Mouse (Mus musculus): ENCODE results near the gene Lhfp. TPM values are rescaled to one million over a fixed set of nuclear protein-coding genes. Genes with fewer than 3 reads are reported as not detected.

Gene Lhfp
- polyA plus RNA-seq, 1 experiment from 2014 or later = 92.7 TPM

DNA sequence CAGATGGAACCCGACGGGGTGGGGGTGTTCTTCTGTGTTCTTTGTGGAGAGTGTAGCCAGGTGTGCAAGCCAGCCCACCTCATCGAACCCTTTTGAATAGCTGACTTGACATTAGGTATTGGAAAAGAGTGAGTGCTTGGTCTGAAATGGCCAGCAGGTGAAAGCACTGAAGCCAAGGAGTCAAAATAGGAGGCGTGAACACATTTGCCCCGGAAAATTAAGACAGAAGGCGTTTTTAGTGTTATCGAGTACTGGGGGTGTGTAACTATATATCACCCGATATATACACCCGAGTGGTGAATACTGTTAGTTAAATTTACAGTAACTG is 876 bp downstream of the Lhfp start:
- peak overlapping the region; percentile 80 for H3K4me2 ChIP-seq
- no peaks in the 10 kb centered on the region for H3K27me3 ChIP-seq
- peak overlapping the region; percentile 92 for H3K27ac ChIP-seq
- ATAC-seq (replicated peaks; ENCODE audit: insufficient number of reproducible peaks, insufficient read depth, low FRiP score, low read depth) = no peak
- H3K9me3 ChIP-seq (replicated peaks) = no peaks in the 10 kb centered on the region
- peak overlapping the region; percentile 87 for H3K4me3 ChIP-seq
- H3K4me1 ChIP-seq (replicated peaks) = peaks cover 37% of the 10 kb centered on the region
- H3K36me3 ChIP-seq = no peaks in the 10 kb centered on the region
- 12% methylated on average over 9 of the region's 9 CpGs for WGBS
- H3K9ac ChIP-seq = peak overlapping the region; percentile 84

DNA sequence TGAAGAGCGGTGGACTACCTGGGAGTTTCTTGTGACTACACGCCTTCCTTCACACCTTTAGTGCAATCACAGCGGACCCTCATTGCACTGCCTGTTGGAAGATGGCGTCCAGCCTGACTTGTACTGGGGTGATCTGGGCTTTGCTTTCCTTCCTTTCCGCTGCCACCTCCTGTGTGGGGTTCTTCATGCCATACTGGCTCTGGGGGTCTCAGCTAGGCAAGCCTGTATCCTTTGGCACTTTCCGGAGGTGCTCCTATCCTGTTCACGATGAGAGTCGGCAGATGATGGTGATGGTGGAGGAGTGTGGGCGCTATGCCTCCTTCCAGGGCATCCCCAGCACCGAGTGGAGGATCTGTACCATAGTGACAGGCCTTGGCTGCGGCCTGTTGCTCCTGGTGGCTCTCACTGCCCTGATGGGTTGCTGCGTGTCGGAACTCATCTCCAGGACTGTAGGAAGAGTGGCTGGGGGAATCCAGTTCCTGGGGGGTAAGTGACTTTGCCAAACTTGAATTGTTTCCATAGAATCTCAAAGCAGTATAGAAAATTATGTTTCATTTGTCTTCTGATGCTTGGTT is 2.0 kb downstream of the Lhfp start:
- Histone ChIP-seq H3K4me1 (replicated peaks) (peaks cover 42% of the 10 kb centered on the region), H3K4me2 (peak overlapping the region; percentile 80), H3K27ac (peak overlapping the region; percentile 26), H3K27me3 (no peaks in the 10 kb centered on the region), H3K9ac (0 out of 2 replicates have a peak overlapping the region, but pooled peaks have one; percentile 32), H3K4me3 (peak overlapping the region; percentile 87), H3K9me3 (replicated peaks) (no peaks in the 10 kb centered on the region), H3K36me3 (peaks cover 6% of the 10 kb centered on the region)
- 83% methylated on average over 13 of the region's 13 CpGs for WGBS
- ATAC-seq (replicated peaks; ENCODE audit: insufficient number of reproducible peaks, insufficient read depth, low FRiP score, low read depth) = no peak

DNA sequence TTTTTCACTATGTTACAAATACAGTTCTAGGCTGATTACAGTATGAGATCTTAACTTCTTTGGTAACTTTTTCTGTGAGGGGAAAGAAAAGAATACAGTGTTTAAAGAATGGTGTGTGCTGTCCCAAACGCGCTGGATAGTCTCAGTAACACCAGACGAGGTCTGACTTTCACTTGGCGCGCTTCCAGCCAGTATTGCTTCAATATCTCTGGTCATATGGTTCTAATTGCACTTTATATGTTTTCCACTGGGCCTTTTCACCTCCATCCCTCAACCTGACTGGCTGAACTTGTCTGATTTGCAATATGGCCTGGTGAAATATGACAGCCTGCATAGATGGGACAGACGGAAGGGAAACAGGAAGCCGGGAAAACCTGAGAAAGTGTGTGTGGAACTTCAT is 2.9 kb downstream of the Lhfp start:
- peaks cover 41% of the 10 kb centered on the region for H3K4me1 ChIP-seq (replicated peaks)
- 21% methylated on average over 7 of the region's 7 CpGs for WGBS
- H3K4me3 ChIP-seq = peak overlapping the region; percentile 87
- peak overlapping the region; percentile 80 for H3K4me2 ChIP-seq
- no peak for ATAC-seq (replicated peaks; ENCODE audit: insufficient number of reproducible peaks, insufficient read depth, low FRiP score, low read depth)
- peaks cover 6% of the 10 kb centered on the region for H3K36me3 ChIP-seq
- no peaks in the 10 kb centered on the region for H3K27me3 ChIP-seq
- no peaks in the 10 kb centered on the region for H3K9me3 ChIP-seq (replicated peaks)
- peak overlapping the region; percentile 40; the same call in 1 of the 2 replicates for H3K9ac ChIP-seq
- peak overlapping the region; percentile 73 for H3K27ac ChIP-seq

DNA sequence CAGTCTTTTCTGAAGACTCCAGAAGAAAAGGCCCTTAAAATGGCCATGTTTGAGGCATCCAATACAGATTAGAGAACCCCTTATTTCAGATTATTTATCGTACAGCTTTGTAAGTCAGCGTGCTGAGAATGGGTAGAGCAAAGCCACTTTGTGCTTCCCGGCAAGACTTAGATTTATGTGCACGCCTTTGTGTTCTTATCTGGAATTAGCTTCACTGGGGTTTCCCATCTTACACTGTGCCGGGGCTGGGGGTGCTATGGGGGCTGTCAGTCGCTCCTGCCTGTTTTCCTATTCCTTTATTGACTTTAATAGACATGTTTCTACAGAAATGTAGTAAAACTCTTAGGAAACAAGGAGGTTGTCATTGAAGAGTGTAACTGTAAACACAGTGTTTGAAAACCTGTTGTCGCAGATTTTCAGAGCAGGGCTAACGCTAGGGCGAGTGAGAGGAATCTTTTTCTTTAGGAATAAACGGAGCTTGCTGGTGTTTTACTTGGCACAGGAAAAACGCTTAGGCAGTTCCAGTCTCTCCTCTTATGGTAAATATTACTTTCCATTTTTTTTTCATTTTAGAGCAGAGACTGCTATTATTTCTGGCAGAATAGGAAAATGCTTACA is 3.5 kb downstream of the Lhfp start:
- 20% methylated on average over 11 of the region's 11 CpGs for WGBS
- peak overlapping the region; percentile 80 for H3K4me2 ChIP-seq
- ATAC-seq (replicated peaks; ENCODE audit: insufficient number of reproducible peaks, insufficient read depth, low FRiP score, low read depth) = no peak
- peak overlapping the region; percentile 40; the same call in 1 of the 2 replicates for H3K9ac ChIP-seq
- peak overlapping the region; percentile 87 for H3K4me3 ChIP-seq
- peaks cover 6% of the 10 kb centered on the region for H3K36me3 ChIP-seq
- H3K27me3 ChIP-seq = no peaks in the 10 kb centered on the region
- H3K4me1 ChIP-seq (replicated peaks) = peaks cover 39% of the 10 kb centered on the region
- peak overlapping the region; percentile 73 for H3K27ac ChIP-seq
- no peaks in the 10 kb centered on the region for H3K9me3 ChIP-seq (replicated peaks)

DNA sequence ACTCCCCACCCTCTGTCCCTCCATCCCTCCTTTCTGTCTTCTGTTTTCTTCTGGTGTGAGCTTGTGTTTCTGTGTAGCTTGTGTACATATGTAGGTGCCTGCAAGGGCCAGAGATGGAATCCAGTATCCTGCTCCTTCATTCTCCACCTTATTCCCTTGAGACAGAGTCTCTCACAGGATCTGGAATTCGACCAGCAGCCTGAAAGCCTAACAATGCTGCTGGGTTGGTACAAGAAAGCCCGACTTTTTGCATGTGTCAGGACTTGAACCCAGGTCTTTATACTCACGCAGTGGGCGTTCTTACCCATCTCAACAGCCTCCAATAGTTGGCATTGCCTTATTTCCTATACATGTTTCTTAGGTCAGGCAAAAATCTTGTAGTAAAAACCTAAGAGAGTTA is 4.4 kb downstream of the Lhfp start:
- H3K27me3 ChIP-seq = no peaks in the 10 kb centered on the region
- no peak overlapping the region for H3K27ac ChIP-seq
- no peak overlapping the region for H3K4me3 ChIP-seq
- no peaks in the 10 kb centered on the region for H3K9me3 ChIP-seq (replicated peaks)
- no peak overlapping the region for H3K9ac ChIP-seq
- peak overlapping the region; percentile 37 for H3K4me2 ChIP-seq
- peaks cover 31% of the 10 kb centered on the region for H3K4me1 ChIP-seq (replicated peaks)
- peaks cover 6% of the 10 kb centered on the region for H3K36me3 ChIP-seq
- ATAC-seq (replicated peaks; ENCODE audit: insufficient number of reproducible peaks, insufficient read depth, low FRiP score, low read depth) = no peak
- WGBS = 82% methylated on average over 4 of the region's 4 CpGs

DNA sequence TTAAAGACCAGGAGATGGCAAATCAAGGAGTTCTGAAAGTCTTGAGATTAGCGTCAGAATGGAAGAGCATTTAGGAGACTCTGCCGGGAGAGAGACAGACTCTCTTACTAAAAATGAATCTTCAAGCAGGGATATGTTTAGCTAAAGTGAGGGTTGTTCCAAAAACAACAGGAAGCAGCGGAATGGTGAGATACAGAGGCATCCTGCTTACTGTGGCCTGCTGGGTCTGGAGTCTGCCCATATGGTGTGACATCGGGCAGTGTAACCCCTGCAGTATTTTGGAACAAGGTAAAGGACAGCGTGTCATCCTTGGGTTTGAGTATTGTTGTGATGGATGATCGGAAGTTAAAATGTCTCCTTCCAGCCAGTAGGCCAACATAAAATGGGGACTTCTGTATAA is 5.0 kb downstream of the Lhfp start:
- H3K4me1 ChIP-seq (replicated peaks) = peaks cover 36% of the 10 kb centered on the region
- peak overlapping the region; percentile 24; the same call in 1 of the 2 replicates for H3K27ac ChIP-seq
- H3K4me3 ChIP-seq = no peak overlapping the region
- no peak overlapping the region for H3K9ac ChIP-seq
- H3K9me3 ChIP-seq (replicated peaks) = no peaks in the 10 kb centered on the region
- peak overlapping the region; percentile 37 for H3K4me2 ChIP-seq
- ATAC-seq (replicated peaks; ENCODE audit: insufficient number of reproducible peaks, insufficient read depth, low FRiP score, low read depth) = no peak
- H3K36me3 ChIP-seq = peaks cover 6% of the 10 kb centered on the region
- 54% methylated on average over 6 of the region's 6 CpGs for WGBS
- no peaks in the 10 kb centered on the region for H3K27me3 ChIP-seq

DNA sequence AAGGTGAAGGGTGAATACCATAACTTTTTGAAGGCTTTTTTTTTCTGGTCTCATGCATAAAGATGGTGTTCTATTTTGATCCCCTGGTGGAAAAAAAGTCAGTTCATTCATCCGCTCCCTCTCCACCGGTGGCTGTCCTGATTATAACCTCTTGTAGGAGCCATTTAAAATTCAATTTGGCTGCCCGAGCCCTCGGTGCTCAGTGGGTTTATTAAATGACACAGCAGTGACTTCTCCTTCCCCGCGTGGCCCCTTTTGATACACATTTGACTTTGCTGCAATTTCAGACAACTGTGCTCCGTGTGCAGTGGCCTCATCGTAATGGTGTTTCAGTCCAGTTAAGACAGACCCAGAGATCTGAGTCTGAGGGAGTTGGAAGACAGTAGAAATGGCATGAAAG is 11.1 kb downstream of the Lhfp start:
- H3K4me3 ChIP-seq = no peak overlapping the region
- no peak for ATAC-seq (replicated peaks; ENCODE audit: insufficient number of reproducible peaks, insufficient read depth, low FRiP score, low read depth)
- H3K9me3 ChIP-seq (replicated peaks) = no peaks in the 10 kb centered on the region
- H3K27ac ChIP-seq = peak overlapping the region; percentile 33; the same call in 1 of the 2 replicates
- H3K9ac ChIP-seq = no peak overlapping the region
- 45% methylated on average over 8 of the region's 8 CpGs for WGBS
- H3K36me3 ChIP-seq = peaks cover 6% of the 10 kb centered on the region
- no peaks in the 10 kb centered on the region for H3K27me3 ChIP-seq
- H3K4me2 ChIP-seq = no peak overlapping the region
- peaks cover 56% of the 10 kb centered on the region for H3K4me1 ChIP-seq (replicated peaks)

DNA sequence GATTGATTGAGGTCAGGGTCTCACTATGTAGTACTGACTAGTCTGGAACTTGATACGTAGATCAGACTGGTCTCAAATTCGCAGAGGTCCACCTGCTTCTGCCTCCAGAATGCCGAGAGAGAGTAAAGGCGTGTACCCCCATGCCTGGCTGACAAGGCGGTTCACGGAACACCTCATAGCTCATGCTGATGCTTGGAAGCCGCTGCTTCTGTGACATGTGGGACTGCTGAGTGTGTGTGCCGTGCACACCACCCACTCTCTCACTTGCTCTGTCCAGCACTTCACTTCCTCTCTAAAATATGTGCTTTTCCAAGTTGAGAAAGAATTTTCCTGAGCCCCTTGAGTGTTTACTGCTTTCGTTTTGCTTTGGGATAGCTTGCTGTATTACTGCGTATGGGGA is 15.1 kb downstream of the Lhfp start:
- Histone ChIP-seq H3K4me3 (no peak overlapping the region), H3K4me1 (replicated peaks) (peaks cover 82% of the 10 kb centered on the region), H3K9me3 (replicated peaks) (no peaks in the 10 kb centered on the region), H3K36me3 (no peaks in the 10 kb centered on the region), H3K4me2 (no peak overlapping the region), H3K9ac (no peak overlapping the region), H3K27me3 (no peaks in the 10 kb centered on the region), H3K27ac (no peak overlapping the region)
- ATAC-seq (replicated peaks; ENCODE audit: insufficient number of reproducible peaks, insufficient read depth, low FRiP score, low read depth) = no peak
- 70% methylated on average over 10 of the region's 10 CpGs for WGBS

DNA sequence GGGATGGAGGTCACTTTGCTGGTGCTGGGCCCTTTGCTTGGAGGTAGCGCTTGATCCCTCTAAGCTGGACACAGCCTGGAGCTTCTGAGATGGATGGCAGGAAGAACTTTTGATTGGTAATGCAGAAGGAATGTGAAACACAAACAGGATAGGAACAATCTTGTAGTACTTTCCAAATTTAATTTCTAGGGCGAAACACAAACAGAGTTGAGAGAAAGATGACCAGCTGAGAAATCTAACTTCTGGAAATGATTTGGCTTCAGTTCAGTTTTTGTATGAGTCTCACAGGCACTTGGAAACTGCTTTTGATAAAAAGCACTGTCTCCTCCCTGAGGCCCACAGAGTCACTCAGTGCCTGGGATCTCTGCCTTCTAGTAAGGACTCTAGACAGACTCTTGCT is 18.6 kb downstream of the Lhfp start:
- H3K4me1 ChIP-seq (replicated peaks) = peaks cover 79% of the 10 kb centered on the region
- H3K9me3 ChIP-seq (replicated peaks) = no peaks in the 10 kb centered on the region
- 16% methylated on average over 2 of the region's 2 CpGs for WGBS
- no peaks in the 10 kb centered on the region for H3K36me3 ChIP-seq
- 0 out of 2 replicates have a peak, but pooled peaks have one; percentile 41 for ATAC-seq (replicated peaks; ENCODE audit: insufficient number of reproducible peaks, insufficient read depth, low FRiP score, low read depth)
- H3K4me2 ChIP-seq = no peak overlapping the region
- H3K9ac ChIP-seq = no peak overlapping the region
- no peak overlapping the region for H3K4me3 ChIP-seq
- no peaks in the 10 kb centered on the region for H3K27me3 ChIP-seq
- H3K27ac ChIP-seq = peak overlapping the region; percentile 78

DNA sequence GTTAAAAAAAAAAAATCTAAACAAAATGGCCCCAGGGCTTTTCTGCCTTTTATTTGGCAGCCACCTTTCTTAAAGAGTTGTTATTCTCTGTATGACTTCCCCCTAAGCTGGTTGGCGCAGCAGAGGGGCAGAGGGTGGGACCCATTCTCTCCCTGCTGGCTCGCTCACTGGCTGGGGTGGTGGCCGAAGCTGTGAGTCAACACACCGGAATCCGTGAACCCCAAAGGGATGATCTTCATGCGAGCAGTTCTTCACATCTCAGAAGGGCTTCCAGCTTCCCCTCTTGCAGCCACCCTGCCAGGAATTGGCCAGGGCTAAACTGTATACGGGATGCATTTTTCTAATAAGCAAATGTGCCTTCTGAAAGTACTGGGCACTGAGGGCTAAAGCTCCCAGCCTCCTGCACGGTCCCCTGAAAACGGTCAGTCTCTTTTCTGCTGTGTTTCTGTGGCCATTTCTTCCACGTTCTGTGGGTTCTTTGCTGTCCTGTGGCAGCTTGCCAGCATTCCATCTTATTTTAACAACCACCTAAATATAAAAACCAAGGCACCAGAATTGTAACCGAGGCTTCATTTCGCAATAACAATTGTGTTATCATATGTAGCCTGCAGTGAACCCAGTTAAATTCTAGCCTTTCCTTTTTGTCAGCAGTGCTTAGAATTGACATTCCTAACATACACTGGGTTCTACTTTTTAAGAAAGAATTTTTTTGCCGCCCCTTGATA is 22.3 kb downstream of the Lhfp start:
- H3K4me3 ChIP-seq = peak overlapping the region; percentile 30
- H3K9ac ChIP-seq = 0 out of 2 replicates have a peak overlapping the region, but pooled peaks have one; percentile 9
- peak overlapping the region; percentile 56 for H3K4me2 ChIP-seq
- H3K27ac ChIP-seq = peak overlapping the region; percentile 85
- WGBS = 31% methylated on average over 13 of the region's 13 CpGs
- H3K4me1 ChIP-seq (replicated peaks) = peaks cover 68% of the 10 kb centered on the region
- H3K27me3 ChIP-seq = no peaks in the 10 kb centered on the region
- peak; percentile 48; the same call in 1 of the 2 replicates for ATAC-seq (replicated peaks; ENCODE audit: insufficient number of reproducible peaks, insufficient read depth, low FRiP score, low read depth)
- H3K36me3 ChIP-seq = peaks cover 3% of the 10 kb centered on the region; the same call in 1 of the 2 replicates
- no peaks in the 10 kb centered on the region for H3K9me3 ChIP-seq (replicated peaks)

DNA sequence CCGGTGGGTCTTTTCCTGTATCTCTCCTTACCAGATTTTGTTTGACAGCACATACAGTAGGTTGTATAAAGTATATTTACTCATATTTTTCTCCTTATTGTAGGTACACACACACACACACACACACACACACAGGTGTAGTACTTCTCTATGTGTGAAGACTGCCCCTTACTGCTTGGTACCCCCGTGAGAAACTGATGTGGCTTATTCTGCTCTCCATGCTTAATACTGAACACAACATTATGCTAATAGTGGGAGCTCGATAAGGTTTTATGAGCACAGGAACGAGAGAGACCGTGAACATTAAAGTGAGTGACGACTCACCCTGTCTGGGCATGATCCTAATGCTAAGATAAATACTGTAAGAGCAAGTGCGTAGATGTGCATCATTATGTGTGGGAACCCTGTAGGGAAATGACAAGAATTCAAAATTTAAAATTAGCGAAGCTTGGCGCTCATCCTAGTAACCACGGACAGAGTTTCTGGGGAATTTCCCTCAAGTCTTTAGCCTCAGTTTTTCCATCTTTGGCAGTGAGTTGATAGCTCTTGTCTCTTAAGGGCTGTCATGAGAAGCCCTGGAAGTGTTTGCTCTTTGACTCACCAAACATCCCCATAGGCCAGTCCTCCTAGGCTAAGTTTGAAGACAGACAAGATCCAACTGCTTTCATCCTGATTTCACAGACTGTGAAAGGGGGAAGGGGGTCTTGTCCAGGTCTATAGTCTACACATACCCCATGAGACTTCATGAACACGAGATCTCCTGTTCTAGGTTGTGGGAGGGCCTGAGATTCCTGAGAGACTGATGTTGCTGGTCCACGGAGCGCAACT is 24.2 kb downstream of the Lhfp start:
- H3K4me1 ChIP-seq (replicated peaks) = peaks cover 51% of the 10 kb centered on the region
- no peak overlapping the region for H3K9ac ChIP-seq
- 74% methylated on average over 13 of the region's 13 CpGs for WGBS

More for the DNA sequence above, 24.2 kb downstream of the Lhfp start:
- H3K9me3 ChIP-seq (replicated peaks) = no peaks in the 10 kb centered on the region
- H3K4me2 ChIP-seq = no peak overlapping the region
- no peaks in the 10 kb centered on the region for H3K27me3 ChIP-seq
- no peak for ATAC-seq (replicated peaks; ENCODE audit: insufficient number of reproducible peaks, insufficient read depth, low FRiP score, low read depth)
- H3K4me3 ChIP-seq = no peak overlapping the region
- peaks cover 3% of the 10 kb centered on the region; the same call in 1 of the 2 replicates for H3K36me3 ChIP-seq
- H3K27ac ChIP-seq = peak overlapping the region; percentile 60
